Mouse (Mus musculus) neural tube, embryonic 15.5 days (tissue): ENCODE data around the gene Rgs1. TPM values are rescaled to one million over a fixed set of nuclear protein-coding genes. Genes with fewer than 3 reads are reported as not detected.

ENCODE experiments used
- polyA plus RNA-seq: library from polyadenylated mRNA; unstranded; fragments of >200 nt; fragmentation: Nextera tagmentation; extraction: Ambion mirVana; gene quantifications from 2 replicates; pipeline ENCODE4 v1.2.1, GENCODE M21; 2015

Gene Rgs1
- polyA plus RNA-seq, 1 experiment from 2014 or later: not detected

Other genes starting within 250 kb of the Rgs1 start
- 97.0 and 112 TPM in 2 replicates for gene Rgs2, start 245.1 kb downstream of the Rgs1 start, polyA plus RNA-seq
- 0.17 and 0.27 TPM in 2 replicates for gene Rgs13, start 71.9 kb downstream of the Rgs1 start, polyA plus RNA-seq